Mouse (Mus musculus): ENCODE data around the gene Glud1.

The Glud1 gene

GRCm38 (mm10) chr14:34382921-34383704 lies 72.6 kb downstream of the Glud1 start:
- DNase-seq (ENCODE audit: low spot score), result no peak

GRCm38 (mm10) chr14:34393295-34393694 lies 82.8 kb downstream of the Glud1 start:
- DNase-seq (ENCODE audit: low spot score), result no peak
